Mouse (Mus musculus) CH12.LX (cell line): ENCODE results near the gene Cldn9. TPM values are rescaled to one million over a fixed set of nuclear protein-coding genes. Genes with fewer than 3 reads are reported as not detected.

Experiments used
- DNase-seq: peaks from one replicate; pipeline ENCODE4 v3.0.0-alpha.2; 2013; ENCODE audit errors: extremely low read depth
- H3K27ac ChIP-seq: 2 replicates; pipeline ENCODE4 v1.5.1; 2012; ENCODE audit warnings: low read depth, mild to moderate bottlenecking, control low read depth, moderate library complexity; ENCODE audit not compliant: insufficient read depth
- H3K27me3 ChIP-seq: replicated peaks from 2 replicates; pipeline ENCODE3; 2012; ENCODE audit warnings: inconsistent platforms
- H3K36me3 ChIP-seq, 2 experiments: replicated peaks in 1 of 2; 2 replicates each; pipeline versions ENCODE3 to v1.6.1; 2012; ENCODE audit warnings: inconsistent platforms in 1 of 2, low read length in 1 of 2, mild to moderate bottlenecking in 1 of 2, mixed read lengths in 1 of 2, moderate library complexity in 1 of 2; ENCODE audit not compliant: control insufficient read depth in 1 of 2, insufficient read depth in 1 of 2
- H3K4me1 ChIP-seq, 2 experiments: 2 replicates each; pipeline ENCODE4 v1.6.1; 2012; ENCODE audit warnings: inconsistent platforms in 1 of 2, moderate library complexity in 1 of 2; ENCODE audit not compliant: insufficient read depth in 2 of 2, control insufficient read depth in 1 of 2
- H3K4me2 ChIP-seq: 2 replicates; pipeline ENCODE4 v1.6.1; 2012; ENCODE audit warnings: low read depth, mild to moderate bottlenecking, control low read depth; ENCODE audit not compliant: poor library complexity, insufficient read depth, severe bottlenecking
- H3K4me3 ChIP-seq, 3 experiments: fragments of 150-350 bp in 1 of 3; sonication (generic) in 1 of 3; replicated peaks in 1 of 3; 2 replicates each; pipeline versions ENCODE3 to v1.5.1; 2011 to 2012; ENCODE audit warnings: low read depth in 2 of 3, low read length in 2 of 3, mild to moderate bottlenecking in 2 of 3, moderate library complexity in 2 of 3, control low read depth in 1 of 3, improper control_type of control experiment in 1 of 3, inconsistent platforms in 1 of 3, mixed read lengths in 1 of 3; ENCODE audit not compliant: poor library complexity in 1 of 3
- H3K79me2 ChIP-seq: replicated peaks from 2 replicates; pipeline ENCODE4 v1.6.1; 2012; ENCODE audit warnings: mild to moderate bottlenecking, moderate library complexity; ENCODE audit not compliant: control insufficient read depth, poor library complexity, insufficient read depth, severe bottlenecking; ENCODE audit errors: extremely low read depth
- H3K9ac ChIP-seq: 2 replicates; pipeline ENCODE4 v1.6.1; 2012; ENCODE audit warnings: low read depth, mild to moderate bottlenecking, control low read depth, moderate library complexity; ENCODE audit not compliant: insufficient read depth
- H3K9me3 ChIP-seq: replicated peaks from 2 replicates; pipeline ENCODE3; 2012; ENCODE audit warnings: low read length, inconsistent platforms, mixed read lengths
- CTCF ChIP-seq, 2 experiments: IDR thresholded peaks in 1 of 2; conservative IDR thresholded peaks in 1 of 2; 2 replicates each; pipeline ENCODE4 v1.5.1; 2011 to 2012; ENCODE audit warnings: low read depth in 2 of 2, low read length in 2 of 2, improper control_type of control experiment in 1 of 2, inconsistent platforms in 1 of 2, mild to moderate bottlenecking in 1 of 2, moderate library complexity in 1 of 2
- ELF1 ChIP-seq: IDR thresholded peaks from 2 replicates; pipeline ENCODE4 v1.6.1; 2014; ENCODE audit warnings: low read depth, mild to moderate bottlenecking, inconsistent platforms, low read length, improper control_type of control experiment
- EP300 ChIP-seq: IDR thresholded peaks from 2 replicates; pipeline ENCODE4 v1.6.1; 2011; ENCODE audit warnings: low read length, improper control_type of control experiment
- JUN ChIP-seq: IDR thresholded peaks from 2 replicates; pipeline ENCODE4 v1.6.1; 2011; ENCODE audit warnings: low read depth, mild to moderate bottlenecking, low read length, improper control_type of control experiment, moderate library complexity; ENCODE audit not compliant: insufficient read depth
- KAT2A ChIP-seq: IDR thresholded peaks from 2 replicates; pipeline ENCODE4 v1.6.1; 2012; ENCODE audit warnings: low read length, improper control_type of control experiment, inconsistent platforms; ENCODE audit not compliant: insufficient replicate concordance
- MAFK ChIP-seq: IDR thresholded peaks from 2 replicates; pipeline ENCODE4 v1.6.1; 2011; ENCODE audit warnings: low read length, improper control_type of control experiment; ENCODE audit not compliant: insufficient replicate concordance
- MYC ChIP-seq: IDR thresholded peaks from 2 replicates; pipeline ENCODE4 v1.6.1; 2011; ENCODE audit warnings: low read depth, mild to moderate bottlenecking, improper control_type of control experiment, low read length
- NELFE ChIP-seq: IDR thresholded peaks from 2 replicates; pipeline ENCODE4 v1.6.1; 2011; ENCODE audit warnings: low read depth, low read length, improper control_type of control experiment
- NRF1 ChIP-seq: IDR thresholded peaks from 2 replicates; pipeline ENCODE4 v1.6.1; 2014; ENCODE audit warnings: low read depth, mild to moderate bottlenecking, inconsistent platforms, low read length, improper control_type of control experiment, moderate library complexity
- PAX5 ChIP-seq: IDR thresholded peaks from 2 replicates; pipeline ENCODE4 v1.6.1; 2012; ENCODE audit warnings: low read length, inconsistent platforms, mixed read lengths
- POLR2A ChIP-seq: IDR thresholded peaks from 2 replicates; pipeline ENCODE4 v1.6.1; 2011; ENCODE audit warnings: low read depth, mild to moderate bottlenecking, improper control_type of control experiment, low read length
- POLR2AphosphoS2 ChIP-seq: IDR thresholded peaks from 2 replicates; pipeline ENCODE4 v1.6.1; 2011; ENCODE audit warnings: low read depth, low read length, improper control_type of control experiment
- RAD21 ChIP-seq: IDR thresholded peaks from 2 replicates; pipeline ENCODE4 v1.6.1; 2011; ENCODE audit warnings: low read depth, mild to moderate bottlenecking, low read length, improper control_type of control experiment, moderate library complexity
- RCOR1 ChIP-seq: conservative IDR thresholded peaks from 2 replicates; pipeline ENCODE4 v1.6.1; 2012; ENCODE audit warnings: low read depth, mild to moderate bottlenecking, inconsistent platforms, low read length, improper control_type of control experiment
- SMC3 ChIP-seq: IDR thresholded peaks from 2 replicates; pipeline ENCODE4 v1.6.1; 2011; ENCODE audit warnings: low read depth, low read length, improper control_type of control experiment
- USF1 ChIP-seq: IDR thresholded peaks from 2 replicates; pipeline ENCODE4 v1.6.1; 2014; ENCODE audit warnings: low read depth, mild to moderate bottlenecking, inconsistent platforms, low read length, improper control_type of control experiment
- ZKSCAN1 ChIP-seq: IDR thresholded peaks from 2 replicates; pipeline ENCODE4 v1.6.1; 2012; ENCODE audit warnings: low read depth, inconsistent platforms, low read length, improper control_type of control experiment, borderline replicate concordance
- ZNF384 ChIP-seq: IDR thresholded peaks from 2 replicates; pipeline ENCODE4 v1.6.1; 2012; ENCODE audit warnings: low read depth, low read length, improper control_type of control experiment, inconsistent platforms
- dilution Hi-C: fragments of 300-500 bp; cut with MboI; formaldehyde crosslinking; loops from 2 replicates; pipeline ENCODE4 v1.14.3; 2020; ENCODE audit warnings: low sequenced_read_pairs; ENCODE audit not compliant: extremely low pct_unique_long_range_greater_than_20kb, extremely low pct_ligation_motif_present
- in situ Hi-C: fragments of 300-500 bp; cut with MboI; formaldehyde crosslinking; loops from 3 replicates; pipeline ENCODE4 v1.14.3; 2019; ENCODE audit warnings: low sequenced_read_pairs, low pct_ligation_motif_present, low pct_unique_long_range_greater_than_20kb, mixed read lengths
- polyA plus RNA-seq: library from polyadenylated mRNA; unstranded; fragments of >175 nt; gene quantifications from 2 replicates; pipeline ENCODE4 v1.2.1, GENCODE M21; 2012; ENCODE audit warnings: low read depth; ENCODE audit not compliant: insufficient read length
- total RNA-seq, 2 experiments: library from RNA; depleted of rRNA; stranded (reverse); fragments of 300-350 nt in 1 of 2; fragments of >200 nt in 1 of 2; gene quantifications; 2 replicates each; pipeline ENCODE4 v1.2.3; 2012 to 2014

Cldn9 gene
- total and polyA plus RNA-seq, 3 experiments = not detected

DNA sequence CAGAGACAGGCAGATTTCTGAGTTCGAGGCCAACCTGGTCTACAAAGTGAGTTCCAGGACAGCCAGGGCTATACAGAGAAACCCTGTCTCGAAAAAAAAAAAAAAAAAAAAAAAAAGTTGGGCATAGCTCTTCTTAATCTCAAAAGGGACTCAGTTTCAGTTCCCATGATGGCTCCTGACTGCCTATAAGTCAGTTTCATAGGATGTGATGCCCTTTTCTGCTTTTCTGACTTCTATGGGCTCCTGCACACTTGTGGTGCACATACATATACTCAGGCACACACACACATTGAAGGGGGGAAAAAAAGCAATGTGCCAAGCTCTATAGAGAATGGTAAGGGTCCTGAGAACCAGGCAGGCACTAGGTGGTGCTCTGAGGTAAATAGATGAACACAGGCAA is 30.5 kb downstream of the Cldn9 start:
- H3K27me3 ChIP-seq = peaks cover 68% of the 10 kb centered on the region
- H3K9ac ChIP-seq = no peak overlapping the region
- no peak overlapping the region for H3K4me2 ChIP-seq
- peaks cover 0 to 6% of the 10 kb centered on the region in 2 experiments; a peak in 2 of 4 replicates for H3K4me1 ChIP-seq
- no peak for DNase-seq
- no peaks in the 10 kb centered on the region for H3K79me2 ChIP-seq
- no peak overlapping the region for H3K27ac ChIP-seq
- in situ Hi-C loops = no loop called here
- dilution Hi-C loops = no loop called here
- no peak overlapping the region for H3K4me3 ChIP-seq
- peaks cover under 1% of the 10 kb centered on the region for H3K9me3 ChIP-seq
- TF ChIP-seq ELF1 = no peak
- TF ChIP-seq MYC = no peak
- no peak for TF ChIP-seq RCOR1
- no peak for TF ChIP-seq POLR2AphosphoS2
- TF ChIP-seq MAFK = no peak
- TF ChIP-seq PAX5 = no peak
- TF ChIP-seq ZKSCAN1 = no peak
- no peak for TF ChIP-seq POLR2A
- TF ChIP-seq SMC3 = peak; percentile 12; the same call in 1 of the 2 replicates
- TF ChIP-seq RAD21 = peak; percentile 19
- peak; percentile 38; the same call in 1 of the 2 replicates for TF ChIP-seq ZNF384
- TF ChIP-seq CTCF (conservative IDR thresholded peaks at IDR 0.05 in 1 of 2, IDR thresholded peaks at IDR 0.05 in 1 of 2; ENCODE audit: low read depth in 2 of 2, low read length in 2 of 2) = peak in 1 of 2 experiments; percentile 40; a peak in 2 of 4 replicates
- no peaks in the 10 kb centered on the region for H3K36me3 ChIP-seq

DNA sequence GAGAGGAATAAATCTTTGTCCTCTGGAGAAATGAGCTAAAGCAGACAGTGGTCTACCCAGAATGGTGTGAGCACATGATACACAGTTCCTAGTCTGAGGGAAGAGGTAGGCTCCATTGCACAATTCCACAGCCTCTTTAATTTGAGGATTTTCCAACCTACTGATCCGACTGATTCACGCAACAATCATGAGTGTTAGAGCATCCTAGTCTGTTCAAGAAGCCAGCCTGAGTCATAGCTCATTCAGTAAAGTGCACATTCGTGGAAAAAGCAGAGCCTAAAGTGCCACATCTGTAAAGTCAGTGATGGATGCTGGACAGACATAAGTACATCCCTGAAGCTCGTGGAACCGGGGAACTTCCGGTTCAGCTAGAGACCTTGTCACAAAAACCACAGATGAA is 32.5 kb downstream of the Cldn9 start:
- no peaks in the 10 kb centered on the region for H3K36me3 ChIP-seq
- DNase-seq = no peak
- no peak overlapping the region for H3K4me3 ChIP-seq
- dilution Hi-C loops (no loop called here), in situ Hi-C loops (no loop called here)
- peaks cover 0 to 6% of the 10 kb centered on the region in 2 experiments; a peak in 2 of 4 replicates for H3K4me1 ChIP-seq
- no peaks in the 10 kb centered on the region for H3K79me2 ChIP-seq
- no peak overlapping the region for H3K9ac ChIP-seq
- no peak overlapping the region for H3K4me2 ChIP-seq
- no peak overlapping the region for H3K27ac ChIP-seq
- peaks cover 69% of the 10 kb centered on the region for H3K27me3 ChIP-seq
- no peak for TF ChIP-seq RAD21
- no peak for TF ChIP-seq RCOR1
- TF ChIP-seq EP300 = no peak
- no peak for TF ChIP-seq ZNF384
- TF ChIP-seq NELFE = no peak
- no peak for TF ChIP-seq ELF1
- no peak for TF ChIP-seq MYC
- TF ChIP-seq NRF1 = no peak
- no peak for TF ChIP-seq POLR2A
- no peak for TF ChIP-seq USF1
- no peak for TF ChIP-seq KAT2A
- TF ChIP-seq JUN = no peak
- no peaks in the 10 kb centered on the region for H3K9me3 ChIP-seq
